In the genomic region with DNA sequence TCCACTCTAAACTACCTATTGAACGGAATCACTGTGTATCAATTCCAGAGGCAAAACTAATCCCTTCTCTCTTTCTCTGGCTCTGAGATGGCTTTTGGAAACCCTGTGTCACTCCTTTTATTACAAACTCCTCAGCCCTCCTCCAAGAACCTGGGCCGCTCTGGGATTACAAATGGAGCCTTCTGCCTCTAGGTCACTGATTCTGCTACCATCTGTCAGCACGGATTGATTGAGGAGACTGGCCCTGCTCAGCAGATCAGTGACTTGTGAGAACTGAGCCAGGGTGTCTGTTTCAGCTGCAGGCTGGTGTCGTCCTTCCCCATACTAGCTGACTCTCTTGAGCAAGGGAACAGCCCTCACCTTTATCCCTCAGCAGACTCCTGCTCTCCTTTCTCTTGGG, we compare ENCODE assay signal across 27 mouse cellular contexts.
DNase-seq lines count a peak whose midpoint lies in the region; ATAC-seq and TF ChIP-seq lines count a peak whose summit lies in the region.
"Had no signal": no experiment of that assay in that cellular context is flagged by ENCODE, and none has a peak within 500 bp of the region (broad histone marks: within the 10 kb centered on the region; RNA-seq: fewer than 3 reads in every experiment).

No protein-coding gene starts in this region.

- no peaks in the 10 kb centered on the region for H3K9me3 ChIP-seq in heart, embryonic 10.5 days
- H3K9me3 ChIP-seq in midbrain, embryonic 11.5 days (ENCODE audit: control insufficient read depth, low read length): no peaks in the 10 kb centered on the region
- no peaks in the 10 kb centered on the region for H3K9me3 ChIP-seq in midbrain, postnatal 0 days (ENCODE audit: low read length)
- H3K9me3 ChIP-seq in ES-Bruce4 (replicated peaks; ENCODE audit: control insufficient read depth, insufficient read depth, low read length, poor library complexity, severe bottlenecking): no peaks in the 10 kb centered on the region
- H3K9me3 ChIP-seq in neural tube, embryonic 13.5 days: no peaks in the 10 kb centered on the region
- H3K9me3 ChIP-seq: embryonic facial prominence, embryonic 13.5 days; forebrain, embryonic 15.5 days; G1E; heart, embryonic 12.5 days; limb, embryonic 15.5 days; lung, embryonic 15.5 days had no signal

- no peak for TF ChIP-seq POLR2A in ES-Bruce4 (IDR thresholded peaks at IDR 0.05; ENCODE audit: insufficient read depth, low read length)

- no peak overlapping the region for H3K27ac ChIP-seq in heart, embryonic 10.5 days
- H3K27ac ChIP-seq in midbrain, embryonic 11.5 days (ENCODE audit: low read depth, low read length): peak overlapping the region; percentile 35; the same call in 1 of the 2 replicates
- no peak overlapping the region for H3K27ac ChIP-seq in midbrain, postnatal 0 days (ENCODE audit: low read depth, low read length)
- H3K27ac ChIP-seq in ES-Bruce4 (ENCODE audit: insufficient read depth, low read length): peak overlapping the region; percentile 10; the same call in 1 of the 2 replicates
- no peak overlapping the region for H3K27ac ChIP-seq in neural tube, embryonic 13.5 days (replicated peaks)
- H3K27ac ChIP-seq: embryonic facial prominence, embryonic 13.5 days; forebrain, embryonic 15.5 days; gastrocnemius, adult 2 months; kidney, postnatal 0 days; limb, embryonic 15.5 days; liver, embryonic 14.5 days; lung, embryonic 15.5 days had no signal

- H3K36me3 ChIP-seq in heart, embryonic 10.5 days: no peaks in the 10 kb centered on the region
- H3K36me3 ChIP-seq in midbrain, embryonic 11.5 days (ENCODE audit: control insufficient read depth, insufficient read depth, low read length): no peaks in the 10 kb centered on the region
- no peaks in the 10 kb centered on the region for H3K36me3 ChIP-seq in midbrain, postnatal 0 days (ENCODE audit: insufficient read depth, low read length)
- no peaks in the 10 kb centered on the region for H3K36me3 ChIP-seq in ES-Bruce4 (ENCODE audit: control insufficient read depth, insufficient read depth, low read length, poor library complexity, severe bottlenecking)
- H3K36me3 ChIP-seq in neural tube, embryonic 13.5 days: no peaks in the 10 kb centered on the region
- H3K36me3 ChIP-seq: embryonic facial prominence, embryonic 13.5 days; forebrain, embryonic 15.5 days; heart, embryonic 12.5 days; limb, embryonic 15.5 days; lung, embryonic 15.5 days had no signal

- no peak for TF ChIP-seq EP300 in ES-Bruce4 (IDR thresholded peaks at IDR 0.05; ENCODE audit: insufficient read depth, low read depth, low read length)

- WGBS in heart, embryonic 10.5 days: 42% methylated on average over 4 of the region's 4 CpGs
- WGBS in midbrain, embryonic 11.5 days: 16% methylated on average over 4 of the region's 4 CpGs
- WGBS in midbrain, postnatal 0 days: 28% methylated on average over 4 of the region's 4 CpGs
- 33% methylated on average over 4 of the region's 4 CpGs for WGBS in neural tube, embryonic 13.5 days

- no peak overlapping the region for H3K4me3 ChIP-seq in heart, embryonic 10.5 days
- no peak overlapping the region for H3K4me3 ChIP-seq in midbrain, embryonic 11.5 days (ENCODE audit: low read depth, low read length)
- no peak overlapping the region for H3K4me3 ChIP-seq in midbrain, postnatal 0 days (ENCODE audit: low read depth, low read length)
- H3K4me3 ChIP-seq in ES-Bruce4 (ENCODE audit: low read depth, low read length): no peak overlapping the region
- H3K4me3 ChIP-seq in neural tube, embryonic 13.5 days: no peak overlapping the region
- H3K4me3 ChIP-seq: embryonic facial prominence, embryonic 13.5 days; erythroblast, embryonic 14.5 days; forebrain, embryonic 15.5 days; gastrocnemius, adult 2 months; heart, embryonic 12.5 days; limb, embryonic 15.5 days; lung, embryonic 15.5 days had no signal

- peak; percentile 53 for DNase-seq in heart, embryonic 10.5 days (ENCODE audit: low spot score)
- DNase-seq in heart, postnatal 4 days: no peak
- DNase-seq in midbrain, embryonic 11.5 days (ENCODE audit: low spot score, missing footprints): no peak
- DNase-seq in midbrain, postnatal 0 days (ENCODE audit: low spot score): no peak
- no peak for DNase-seq in frontal cortex, postnatal 10 days (ENCODE audit: low spot score in 2 of 2)
- DNase-seq: adrenal gland, adult 8-10 months; B cell, adult 2 months; gastrocnemius, adult 2 months; gastrocnemius, postnatal 36 days; heart, adult 18-20 months; kidney, adult 8-10 months; layer of hippocampus, postnatal 36 days; left cerebral cortex, postnatal 4 days; right cerebral cortex, postnatal 14 days; thymus, postnatal 4 days had no signal

- H3K27me3 ChIP-seq in heart, embryonic 10.5 days (ENCODE audit: insufficient read depth, poor library complexity, severe bottlenecking): peaks cover 29% of the 10 kb centered on the region
- H3K27me3 ChIP-seq in midbrain, embryonic 11.5 days (ENCODE audit: control insufficient read depth, insufficient read depth, low read length): peaks cover 3% of the 10 kb centered on the region; the same call in 1 of the 2 replicates
- H3K27me3 ChIP-seq in midbrain, postnatal 0 days (ENCODE audit: insufficient read depth, low read length): no peaks in the 10 kb centered on the region
- H3K27me3 ChIP-seq in ES-Bruce4 (ENCODE audit: control insufficient read depth, insufficient read depth, low read length, poor library complexity, severe bottlenecking): no peaks in the 10 kb centered on the region
- peaks cover 38% of the 10 kb centered on the region for H3K27me3 ChIP-seq in neural tube, embryonic 13.5 days
- H3K27me3 ChIP-seq: embryonic facial prominence, embryonic 13.5 days; forebrain, embryonic 15.5 days; heart, embryonic 12.5 days; limb, embryonic 15.5 days; lung, embryonic 15.5 days had no signal

- peak overlapping the region; percentile 12; the same call in 1 of the 2 replicates for H3K9ac ChIP-seq in midbrain, embryonic 11.5 days (ENCODE audit: low read length)
- no peak overlapping the region for H3K9ac ChIP-seq in midbrain, postnatal 0 days (replicated peaks; ENCODE audit: low read length, poor library complexity, severe bottlenecking)
- H3K9ac ChIP-seq in ES-Bruce4 (ENCODE audit: low read depth, poor library complexity, severe bottlenecking): peak overlapping the region; percentile 20; the same call in 1 of the 2 replicates
- peak overlapping the region; percentile 13; the same call in 1 of the 2 replicates for H3K9ac ChIP-seq in neural tube, embryonic 13.5 days
- H3K9ac ChIP-seq: embryonic facial prominence, embryonic 13.5 days; forebrain, embryonic 15.5 days; heart, embryonic 12.5 days; limb, embryonic 15.5 days; liver, embryonic 14.5 days; lung, embryonic 15.5 days had no signal

- TF ChIP-seq CTCF in midbrain, postnatal 0 days (IDR thresholded peaks at IDR 0.05): no peak
- TF ChIP-seq CTCF in ES-Bruce4 (IDR thresholded peaks at IDR 0.05; ENCODE audit: low read depth, low read length): no peak

- ATAC-seq in midbrain, embryonic 11.5 days (ENCODE audit: low FRiP score): no peak
- ATAC-seq in midbrain, postnatal 0 days (ENCODE audit: low FRiP score): no peak
- ATAC-seq in neural tube, embryonic 13.5 days (ENCODE audit: low read depth): no peak
- ATAC-seq: forebrain, embryonic 15.5 days; intestine, embryonic 16.5 days had no signal

- no peak overlapping the region for H3K4me2 ChIP-seq in midbrain, embryonic 11.5 days
- H3K4me2 ChIP-seq in midbrain, postnatal 0 days (ENCODE audit: low read depth, low read length, poor library complexity, severe bottlenecking): no peak overlapping the region
- no peak overlapping the region for H3K4me2 ChIP-seq in neural tube, embryonic 13.5 days
- H3K4me2 ChIP-seq: embryonic facial prominence, embryonic 13.5 days; forebrain, embryonic 15.5 days; heart, embryonic 12.5 days; limb, embryonic 15.5 days; lung, embryonic 15.5 days had no signal

- H3K4me1 ChIP-seq in heart, embryonic 10.5 days: peaks cover 53% of the 10 kb centered on the region
- peaks cover 71% of the 10 kb centered on the region for H3K4me1 ChIP-seq in midbrain, embryonic 11.5 days (ENCODE audit: control insufficient read depth, insufficient read depth, low read length)
- H3K4me1 ChIP-seq in midbrain, postnatal 0 days (ENCODE audit: insufficient read depth, low read length): peaks cover 5% of the 10 kb centered on the region; the same call in 1 of the 2 replicates
- H3K4me1 ChIP-seq in ES-Bruce4 (ENCODE audit: control insufficient read depth, insufficient read depth, low read length): peaks cover 12% of the 10 kb centered on the region
- peaks cover 88% of the 10 kb centered on the region for H3K4me1 ChIP-seq in neural tube, embryonic 13.5 days (replicated peaks)

Comparison
In these comparisons a context has a peak if more than half of its experiments do, and no peak if none do; other contexts are left out.
1. H3K27ac ChIP-seq: peak in midbrain, embryonic 11.5 days (single experiment) and ES-Bruce4 (single experiment); none in heart, embryonic 10.5 days (single experiment), midbrain, postnatal 0 days (single experiment) and neural tube, embryonic 13.5 days (single experiment).